Mouse (Mus musculus) layer of hippocampus, postnatal 14 days (tissue): Measurements from ENCODE around the gene Map3k21. TPM values are rescaled to one million over a fixed set of nuclear protein-coding genes. Genes with fewer than 3 reads are reported as not detected.

Source experiments
- DNase-seq, 2 experiments: peaks; one replicate each; pipeline ENCODE4 v3.0.0; 2021 to 2022; ENCODE audit warnings: low spot score in 2 of 2, mixed read lengths in 1 of 2
- long read RNA-seq, 2 experiments: library from polyadenylated mRNA; stranded (forward); transcript quantifications; one replicate each; pipeline ENCODE4 v2.0.0; 2021
- total RNA-seq, 2 experiments: library from RNA; stranded (reverse); gene quantifications; 2 replicates each; pipeline ENCODE4 v1.2.3; 2021

Map3k21 gene
- 1 to 10 TPM; 1.7 TPM for total RNA-seq
- long read RNA-seq, experiment 1, partial matches to known transcripts, result 1 of 3 reads
- long read RNA-seq, experiment 1, other reads (novel, unspliced or antisense), result 2 of 3 reads
- long read RNA-seq, experiment 2, full-length matches to known transcripts, result 1 of 1 reads
- long read RNA-seq, experiment 2, partial matches to known transcripts, result 0 of 1 reads
- long read RNA-seq, experiment 2, other reads (novel, unspliced or antisense), result 0 of 1 reads

- no peak for DNase-seq
Observed at GRCm38 (mm10) chr8:125910365-125911228, at the start of gene Map3k21. Gene Map3k21, plus strand, starts transcription at chr8:125910450.

GRCm38 (mm10) chr8:125866125-125866524, 44.1 kb upstream of the Map3k21 start:
- no peak for DNase-seq

- DNase-seq, result no peak
Observed at GRCm38 (mm10) chr8:125868552-125868951, 41.7 kb upstream of the Map3k21 start.

- no peak for DNase-seq
Observed at GRCm38 (mm10) chr8:125869739-125870138, 40.5 kb upstream of the Map3k21 start.

- DNase-seq, result no peak
Observed at GRCm38 (mm10) chr8:125870179-125870702, 40.0 kb upstream of the Map3k21 start.

GRCm38 (mm10) chr8:125870821-125871321, 39.4 kb upstream of the Map3k21 start:
- DNase-seq, result peak; percentile 76 to 79

GRCm38 (mm10) chr8:125872501-125873249, 37.6 kb upstream of the Map3k21 start:
- no peak for DNase-seq

- DNase-seq, result no peak
Observed at GRCm38 (mm10) chr8:125873250-125873534, 37.1 kb upstream of the Map3k21 start.

- no peak for DNase-seq
Observed at GRCm38 (mm10) chr8:125880447-125880846, 29.8 kb upstream of the Map3k21 start.

GRCm38 (mm10) chr8:125887549-125887948, 22.7 kb upstream of the Map3k21 start:
- no peak for DNase-seq

GRCm38 (mm10) chr8:125889920-125890319, 20.3 kb upstream of the Map3k21 start:
- DNase-seq, result no peak

- DNase-seq, result no peak
Observed at GRCm38 (mm10) chr8:125897388-125897787, 12.9 kb upstream of the Map3k21 start.

GRCm38 (mm10) chr8:125897868-125898788, 12.1 kb upstream of the Map3k21 start, which contains the start of gene Pcnx2:
Gene Pcnx2, minus strand, starts transcription at chr8:125898317.
- peak; percentile 46 to 63 for DNase-seq

GRCm38 (mm10) chr8:125898899-125899298, 11.4 kb upstream of the Map3k21 start:
- DNase-seq, result peak; percentile 47 to 70

- no peak for DNase-seq
Observed at GRCm38 (mm10) chr8:125901167-125901566, 9.1 kb upstream of the Map3k21 start.

GRCm38 (mm10) chr8:125902521-125902920, 7.7 kb upstream of the Map3k21 start:
- no peak for DNase-seq

GRCm38 (mm10) chr8:125905341-125905740, 4.9 kb upstream of the Map3k21 start:
- DNase-seq, result no peak

GRCm38 (mm10) chr8:125907311-125907710, 2.9 kb upstream of the Map3k21 start:
- no peak for DNase-seq

- no peak for DNase-seq
Observed at GRCm38 (mm10) chr8:125909661-125910364, 437 bp upstream of the Map3k21 start.

- DNase-seq, result no peak
Observed at GRCm38 (mm10) chr8:125911229-125911580, 955 bp downstream of the Map3k21 start.
